ENCODE assay signal across 20 mouse cellular contexts in the genomic region with DNA sequence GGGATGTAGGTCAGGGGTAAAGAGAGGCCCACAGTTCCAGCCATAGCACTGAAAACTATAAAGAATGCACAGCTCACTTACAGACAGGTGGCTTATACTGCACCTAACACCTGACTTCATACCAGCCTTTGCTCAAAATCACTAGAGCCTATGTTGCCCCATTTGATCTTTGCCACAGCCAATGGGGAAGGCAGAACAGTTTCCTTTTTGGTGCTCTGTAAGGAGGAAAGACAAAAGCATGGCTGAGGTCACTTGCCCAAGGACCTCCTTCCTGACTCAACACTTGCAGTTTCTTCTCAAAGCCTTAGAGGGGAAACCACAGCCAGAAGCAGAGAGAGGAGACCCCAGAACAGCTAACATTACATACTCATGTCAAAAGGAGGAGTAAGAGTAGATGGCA. TPM values are rescaled to one million over a fixed set of nuclear protein-coding genes. Genes with fewer than 3 reads are reported as not detected.
"Had no signal": no experiment of that assay in that cellular context is flagged by ENCODE, and none has a peak within 500 bp of the region (broad histone marks: within the 10 kb centered on the region; RNA-seq: fewer than 3 reads in every experiment).

No protein-coding gene starts in this region.

- H3K9me3 ChIP-seq: kidney, embryonic 15.5 days; limb, embryonic 13.5 days; midbrain, embryonic 13.5 days; neural tube, embryonic 12.5 days; stomach, embryonic 15.5 days had no signal

- H3K9ac ChIP-seq: kidney, embryonic 15.5 days; limb, embryonic 13.5 days; liver, embryonic 14.5 days; midbrain, embryonic 13.5 days; neural tube, embryonic 12.5 days; stomach, embryonic 15.5 days had no signal

- H3K4me2 ChIP-seq: kidney, embryonic 15.5 days; limb, embryonic 13.5 days; midbrain, embryonic 13.5 days; neural tube, embryonic 12.5 days; stomach, embryonic 15.5 days had no signal

- H3K4me3 ChIP-seq: kidney, embryonic 15.5 days; limb, embryonic 13.5 days; midbrain, embryonic 13.5 days; myocyte; neural tube, embryonic 12.5 days; stomach, embryonic 15.5 days had no signal

- H3K27me3 ChIP-seq: kidney, embryonic 15.5 days; limb, embryonic 13.5 days; midbrain, embryonic 13.5 days; neural tube, embryonic 12.5 days; stomach, embryonic 15.5 days had no signal

- DNase-seq: kidney, adult 18-20 months; kidney, postnatal 14 days; left cerebral cortex, postnatal 4 days; lung, adult 18-20 months; retina, postnatal 1 day had no signal

- ATAC-seq: midbrain, embryonic 13.5 days had no signal

- H3K27ac ChIP-seq: kidney, embryonic 15.5 days; limb, embryonic 13.5 days; liver, embryonic 14.5 days; midbrain, embryonic 13.5 days; neural tube, embryonic 12.5 days; stomach, embryonic 15.5 days had no signal

- H3K4me1 ChIP-seq: kidney, embryonic 15.5 days; limb, embryonic 13.5 days; midbrain, embryonic 13.5 days; neural tube, embryonic 12.5 days; stomach, embryonic 15.5 days had no signal

- H3K36me3 ChIP-seq: stomach, embryonic 15.5 days had no signal

RNA-seq across cellular contexts. Expression of a gene that starts 51.2 kb away (rescaled TPM):
- total RNA-seq: layer of hippocampus, adult 8-10 months; layer of hippocampus, postnatal 14 days; left cerebral cortex, adult 18-20 months; left cerebral cortex, postnatal 10 days; left cerebral cortex, postnatal 4 days; liver, adult 2 months; neutrophil, adult 5-6 weeks had no signal
- polyA plus RNA-seq: kidney, embryonic 15.5 days; liver, adult 2 months; lung, embryonic 16.5 days; midbrain, embryonic 13.5 days; myocyte; neural tube, embryonic 12.5 days; testis, adult 2 months had no signal
